Mouse (Mus musculus) liver, embryonic 14 days (tissue): ENCODE data around the gene Ccnd2. TPM values are rescaled to one million over a fixed set of nuclear protein-coding genes. Genes with fewer than 3 reads are reported as not detected.

ENCODE experiments used
- polyA plus RNA-seq: library from polyadenylated mRNA; depleted of rRNA; stranded (reverse); fragments of >200 nt; gene quantifications from 2 replicates; pipeline ENCODE4 v1.2.3, GENCODE M21; 2012; rRNA removed

Gene Ccnd2
- 6.9 and 7.4 TPM in 2 replicates for polyA plus RNA-seq

DNA sequence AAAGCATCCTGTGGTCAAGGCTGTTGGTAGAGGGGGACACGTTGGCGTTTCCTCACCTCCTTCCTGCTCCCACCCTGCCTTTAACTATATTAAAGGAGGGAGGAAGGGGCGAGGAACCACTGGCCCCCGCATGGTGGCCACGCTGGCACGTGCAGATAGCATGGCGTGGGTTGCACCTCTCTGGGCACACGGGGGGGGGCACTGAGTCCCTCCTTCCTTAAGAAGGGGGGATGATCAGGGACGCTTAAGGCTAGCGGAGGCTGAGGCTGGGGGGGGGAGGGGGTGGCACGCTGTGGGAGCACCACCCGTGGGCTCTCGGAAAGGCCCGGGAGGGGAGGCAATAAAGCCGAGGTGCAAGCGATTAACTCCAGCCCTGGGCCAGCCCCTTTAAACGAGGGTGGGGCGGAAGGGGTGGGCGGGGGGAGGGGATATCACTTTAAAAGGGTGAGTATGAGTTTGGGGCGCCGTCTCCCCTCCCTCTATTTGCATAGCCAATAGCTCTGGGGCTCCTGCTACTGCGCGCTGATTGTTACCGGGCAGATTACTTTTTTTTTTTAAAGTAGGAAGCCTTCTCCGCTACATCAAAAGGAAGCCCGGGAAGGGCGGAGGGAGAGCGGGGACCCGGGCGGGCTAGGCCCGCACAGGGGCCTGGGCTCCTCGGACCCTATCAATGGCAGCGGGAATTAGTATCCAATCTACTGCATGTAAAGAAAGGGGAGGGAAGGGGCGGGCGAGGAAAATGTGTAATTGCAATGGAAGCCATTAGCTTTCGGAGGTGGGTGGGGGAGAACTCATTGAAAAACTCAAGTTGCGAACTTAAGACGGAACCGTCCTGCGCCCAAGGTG, at the start of gene Ccnd2:
Ccnd2 (minus strand) TSS at position 88 of the 846 bp plus-strand sequence.

GRCm38 (mm10) chr6:127109402-127109930, 42.5 kb downstream of the Ccnd2 start, which contains the start of gene Tigar:
Gene Tigar (minus strand): TSS chr6:127109557.

Other genes starting within 250 kb of the Ccnd2 start
- 0.05 and 0.07 TPM in 2 replicates for gene Dyrk4, start 230.4 kb downstream of the Ccnd2 start, polyA plus RNA-seq
- 44.1 and 44.8 TPM in 2 replicates for gene Rad51ap1, start 212.6 kb downstream of the Ccnd2 start, polyA plus RNA-seq
- gene D6Wsu163e, start 212.2 kb downstream of the Ccnd2 start, polyA plus RNA-seq: 9.3 and 11.1 TPM in 2 replicates
- 0.03 TPM in 1 of 2 replicates, not detected in the other for gene Fgf6, start 136.6 kb downstream of the Ccnd2 start, polyA plus RNA-seq
- not detected in 2 replicates for gene Fgf23, start 79.3 kb downstream of the Ccnd2 start, polyA plus RNA-seq
- gene Tigar, start 42.6 kb downstream of the Ccnd2 start, polyA plus RNA-seq: 0.67 and 0.73 TPM in 2 replicates